Mouse (Mus musculus) liver, postnatal 0 days (tissue): Measurements from ENCODE around the gene Krt88. TPM values are rescaled to one million over a fixed set of nuclear protein-coding genes. Genes with fewer than 3 reads are reported as not detected.
A peak's percentile ranks its signal among the peaks of the same experiment; 100 is the strongest.

Experiments
- ATAC-seq: fragments of 200-750 bp; cut with Nextera tagmentation; 2 replicates; pipeline ENCODE4 v1.8.0; 2017; ENCODE audit warnings: mild to moderate bottlenecking, moderate library complexity
- DNase-seq: peaks from one replicate; pipeline ENCODE4 v3.0.0-alpha.2; 2016
- H3K27ac ChIP-seq: fragments of 300-500 bp; sonication (generic); 2 replicates; pipeline ENCODE4 v1.5.1; 2014; ENCODE audit warnings: antibody characterized with exemption, moderate library complexity, mild to moderate bottlenecking, low read depth
- H3K27me3 ChIP-seq: fragments of 300-500 bp; sonication (generic); 2 replicates; pipeline ENCODE4 v1.6.1; 2014; ENCODE audit warnings: low read length, control low read depth, mixed read lengths; ENCODE audit not compliant: insufficient read depth
- H3K36me3 ChIP-seq: fragments of 300-500 bp; sonication (generic); replicated peaks from 2 replicates; pipeline ENCODE4 v1.6.1; 2014; ENCODE audit warnings: mild to moderate bottlenecking, control low read depth, low read length, moderate library complexity, mixed read lengths; ENCODE audit not compliant: insufficient read depth
- H3K4me1 ChIP-seq: fragments of 300-500 bp; sonication (generic); 2 replicates; pipeline ENCODE4 v1.6.1; 2014; ENCODE audit warnings: antibody characterized with exemption, mild to moderate bottlenecking, control low read depth; ENCODE audit not compliant: insufficient read depth
- H3K4me2 ChIP-seq: fragments of 300-500 bp; sonication (generic); 2 replicates; pipeline ENCODE4 v1.6.1; 2014; ENCODE audit warnings: low read depth, mild to moderate bottlenecking, low read length, moderate library complexity, mixed read lengths
- H3K4me3 ChIP-seq: fragments of 300-500 bp; sonication (generic); 2 replicates; pipeline ENCODE4 v1.5.1; 2014; ENCODE audit warnings: low read depth, low read length
- H3K9ac ChIP-seq: fragments of 300-500 bp; sonication (generic); replicated peaks from 2 replicates; pipeline ENCODE4 v1.6.1; 2014; ENCODE audit warnings: mild to moderate bottlenecking, moderate library complexity
- H3K9me3 ChIP-seq: fragments of 300-500 bp; sonication (generic); 2 replicates; pipeline ENCODE4 v1.6.1; 2016; ENCODE audit warnings: mild to moderate bottlenecking, control low read depth, low read length, mixed read lengths
- CTCF ChIP-seq: sonication (generic); IDR thresholded peaks from 2 replicates; pipeline ENCODE4 v1.5.1; 2016; ENCODE audit warnings: antibody characterized with exemption, low read depth
- EP300 ChIP-seq: IDR thresholded peaks from 2 replicates; pipeline ENCODE4 v1.6.1; 2016; ENCODE audit warnings: antibody characterized with exemption, low read depth, mild to moderate bottlenecking
- WGBS: fragments of 180-500 bp; shearing (Covaris S2); extraction: QIAGEN DNeasy Blood & Tissue Kit; methylation state at CpG from one replicate; pipeline ENCODE4 v1.1.7; 2014; ENCODE audit not compliant: insufficient replicate concordance; 5-methylcytosine and 5-hydroxymethylcytosine counted together
- polyA plus RNA-seq: library from polyadenylated mRNA; unstranded; fragments of >200 nt; fragmentation: Nextera tagmentation; extraction: Ambion mirVana; gene quantifications from 2 replicates; pipeline ENCODE4 v1.2.1, GENCODE M21; 2015

Krt88 gene
- not detected in 2 replicates for polyA plus RNA-seq

DNA sequence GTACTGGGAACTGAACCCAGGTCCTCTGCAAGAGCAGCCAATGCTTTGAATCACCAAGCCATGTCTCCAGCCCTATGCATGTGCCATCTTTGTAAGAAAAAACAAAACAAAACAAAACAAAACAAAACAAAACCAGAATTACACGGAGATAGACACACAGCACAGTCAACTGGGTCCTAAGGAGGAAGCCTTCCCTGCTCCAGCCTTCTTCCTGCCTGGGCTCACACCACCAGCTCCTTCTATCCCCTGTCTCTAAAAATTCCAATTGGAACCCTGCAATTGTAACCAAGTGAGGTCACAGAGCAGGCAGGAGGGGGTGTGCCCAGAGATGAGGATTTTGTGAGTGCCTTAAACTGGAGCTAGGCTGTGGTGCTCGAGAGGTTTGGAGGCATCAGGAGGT, at the start of gene Krt88:
Gene Krt88, plus strand, starts transcription at position 301 of the 400 bp plus-strand sequence.
- no peak for ATAC-seq
- Histone ChIP-seq H3K4me1 (no peaks in the 10 kb centered on the region), H3K27ac (no peak within 1 kb of the TSS), H3K27me3 (no peaks in the 10 kb centered on the region), H3K36me3 (no peaks in the 10 kb centered on the region), H3K4me2 (no peak within 1 kb of the TSS), H3K4me3 (no peak within 1 kb of the TSS), H3K9ac (no peak within 1 kb of the TSS), H3K9me3 (no peaks in the 10 kb centered on the region)
- 69% methylated on average over 2 of the region's 2 CpGs for WGBS
- TF ChIP-seq CTCF = no peak
- TF ChIP-seq EP300 = no peak
- no peak for DNase-seq

DNA sequence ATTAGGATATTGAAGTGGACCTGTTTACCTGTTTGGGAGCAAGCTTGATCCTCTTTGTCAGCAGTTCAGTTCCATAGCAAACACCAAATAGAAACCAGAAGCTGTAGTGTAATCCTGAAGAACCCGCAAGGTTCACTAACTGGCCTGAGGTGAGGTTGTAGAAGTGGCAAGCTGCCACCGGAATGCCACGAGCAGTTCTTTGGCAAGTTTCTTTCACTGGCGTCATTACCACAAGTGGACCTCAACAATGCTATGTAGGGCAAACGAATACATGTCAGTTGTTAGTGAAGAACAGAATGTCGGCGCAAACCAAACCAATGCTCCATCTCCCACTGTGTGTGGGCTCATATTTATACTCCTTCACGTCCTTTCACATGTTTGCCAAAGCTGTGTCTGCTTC, 49.3 kb upstream of the Krt88 start:
- WGBS = 84% methylated on average over 8 of the region's 8 CpGs
- no peak for TF ChIP-seq CTCF
- no peak for TF ChIP-seq EP300
- no peaks in the 10 kb centered on the region for H3K4me1 ChIP-seq
- DNase-seq (no peak), ATAC-seq (no peak)
- no peaks in the 10 kb centered on the region for H3K9me3 ChIP-seq
- no peaks in the 10 kb centered on the region for H3K36me3 ChIP-seq
- no peaks in the 10 kb centered on the region for H3K27me3 ChIP-seq
- H3K4me2 ChIP-seq = no peak overlapping the region
- no peak overlapping the region for H3K9ac ChIP-seq
- H3K27ac ChIP-seq = no peak overlapping the region
- H3K4me3 ChIP-seq = no peak overlapping the region

- Histone ChIP-seq H3K36me3 (no peaks in the 10 kb centered on the region), H3K4me2 (no peak within 1 kb of the TSS), H3K9ac (no peak within 1 kb of the TSS), H3K27me3 (peaks cover 10% of the 10 kb centered on the region), H3K4me3 (no peak within 1 kb of the TSS), H3K4me1 (no peaks in the 10 kb centered on the region), H3K27ac (no peak within 1 kb of the TSS), H3K9me3 (no peaks in the 10 kb centered on the region)
- no peak for TF ChIP-seq CTCF
- no peak for TF ChIP-seq EP300
- 16% methylated on average over 2 of the region's 2 CpGs for WGBS
- DNase-seq (no peak), ATAC-seq (no peak)
Measured at GRCm38 (mm10) chr15:101410775-101411174, 36.8 kb upstream of the Krt88 start, which contains the start of gene Krt7. TSS of gene Krt7 (plus strand) at chr15:101411043.

GRCm38 (mm10) chr15:101412188-101412587, 35.4 kb upstream of the Krt88 start:
- no peak for DNase-seq
- Histone ChIP-seq H3K4me2 (no peak overlapping the region), H3K36me3 (no peaks in the 10 kb centered on the region), H3K4me1 (no peaks in the 10 kb centered on the region), H3K27ac (no peak overlapping the region), H3K9ac (no peak overlapping the region), H3K4me3 (no peak overlapping the region), H3K27me3 (peaks cover 10% of the 10 kb centered on the region), H3K9me3 (no peaks in the 10 kb centered on the region)
- no peak for ATAC-seq
- 49% methylated on average over 31 of the region's 31 CpGs for WGBS
- TF ChIP-seq CTCF = no peak
- TF ChIP-seq EP300 = no peak

DNA sequence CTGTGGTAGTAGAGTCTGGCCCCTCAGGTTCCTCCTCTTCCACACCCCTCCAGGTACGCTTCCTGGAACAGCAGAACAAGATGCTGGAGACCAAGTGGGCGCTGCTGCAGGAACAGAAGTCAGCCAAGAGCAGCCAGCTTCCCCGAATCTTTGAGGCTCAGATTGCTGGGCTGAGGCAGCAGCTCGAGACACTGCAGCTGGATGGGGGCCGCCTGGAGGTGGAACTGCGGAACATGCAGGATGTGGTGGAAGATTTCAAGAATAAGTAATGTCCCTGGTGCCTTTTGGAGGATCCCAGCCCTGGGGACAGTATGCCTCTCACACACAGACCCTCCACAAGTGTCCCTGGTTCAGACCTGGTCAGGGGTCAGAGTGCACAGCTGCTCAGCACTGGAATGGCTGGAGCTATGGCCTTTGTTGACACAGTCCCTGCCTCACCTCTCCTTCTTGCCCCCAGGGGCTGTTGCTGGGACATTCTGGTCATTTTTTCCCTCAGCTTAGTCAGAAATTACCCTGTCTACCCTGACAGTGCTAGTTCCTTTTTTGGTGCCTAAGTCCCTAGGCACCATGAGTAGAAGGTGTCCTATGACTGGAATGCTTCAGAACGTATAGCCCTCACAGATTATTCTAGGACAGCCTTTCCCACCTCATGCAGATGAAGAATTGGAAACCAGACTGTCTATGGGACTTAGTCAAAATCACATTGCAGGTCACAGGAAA, 33.5 kb upstream of the Krt88 start:
- Histone ChIP-seq H3K36me3 (no peaks in the 10 kb centered on the region), H3K27ac (no peak overlapping the region), H3K9me3 (no peaks in the 10 kb centered on the region), H3K4me2 (no peak overlapping the region), H3K4me3 (no peak overlapping the region), H3K4me1 (no peaks in the 10 kb centered on the region), H3K27me3 (peaks cover 10% of the 10 kb centered on the region), H3K9ac (no peak overlapping the region)
- ATAC-seq = no peak
- WGBS = 35% methylated on average over 7 of the region's 7 CpGs
- TF ChIP-seq CTCF (peak; percentile 13; the same call in 1 of the 2 replicates), EP300 (no peak)
- DNase-seq = no peak

DNA sequence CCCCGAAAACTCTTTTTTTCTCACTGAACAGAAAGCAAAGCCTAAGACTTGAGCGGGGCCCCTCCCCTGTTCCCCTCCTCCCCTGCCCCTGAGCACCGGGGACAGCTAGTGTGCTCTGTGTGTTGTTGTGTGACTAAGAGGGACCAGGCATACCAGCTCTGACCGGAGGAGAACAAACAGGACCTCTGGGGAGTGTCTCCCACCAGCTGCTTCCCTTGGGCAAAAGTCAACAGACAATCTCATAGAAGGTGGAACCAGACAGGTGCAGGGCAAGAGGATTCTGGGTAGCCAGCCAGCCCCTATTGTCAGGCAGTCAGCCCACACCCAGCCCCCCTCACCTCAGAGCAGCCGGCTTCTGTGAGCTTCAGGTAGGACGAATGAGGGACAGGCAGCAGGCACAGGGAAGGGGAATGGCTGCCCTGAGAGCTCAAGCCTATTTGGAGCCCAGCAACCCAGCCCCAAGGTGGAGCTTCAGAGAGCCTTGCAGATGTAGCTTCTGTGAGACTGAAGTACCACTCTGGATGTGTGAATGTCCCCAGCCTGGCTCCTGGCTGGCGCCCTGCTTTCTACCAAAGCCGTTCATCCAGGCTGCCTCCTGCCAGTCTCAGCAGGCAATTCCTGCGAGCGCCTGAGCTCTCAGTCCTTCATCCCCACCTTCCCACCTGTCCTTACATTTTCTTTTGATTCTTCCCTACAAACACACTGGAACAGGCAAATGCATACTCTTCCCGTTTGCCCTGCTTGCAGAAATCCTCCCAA, 32.6 kb upstream of the Krt88 start:
- no peaks in the 10 kb centered on the region for H3K4me1 ChIP-seq
- no peak overlapping the region for H3K4me2 ChIP-seq
- 62% methylated on average over 10 of the region's 11 CpGs for WGBS
- H3K4me3 ChIP-seq = no peak overlapping the region
- H3K9ac ChIP-seq = no peak overlapping the region
- ATAC-seq (no peak), DNase-seq (no peak)
- no peaks in the 10 kb centered on the region for H3K9me3 ChIP-seq
- H3K27ac ChIP-seq = no peak overlapping the region
- no peaks in the 10 kb centered on the region for H3K36me3 ChIP-seq
- TF ChIP-seq CTCF (no peak), EP300 (no peak)
- H3K27me3 ChIP-seq = peaks cover 10% of the 10 kb centered on the region
